Mouse (Mus musculus) heart, embryonic 15.5 days (tissue): ENCODE measurements around the gene Vstm5. TPM values are rescaled to one million over a fixed set of nuclear protein-coding genes. Genes with fewer than 3 reads are reported as not detected.

ENCODE experiments used
- polyA plus RNA-seq: library from polyadenylated mRNA; unstranded; fragments of >200 nt; fragmentation: Nextera tagmentation; extraction: Ambion mirVana; gene quantifications from 2 replicates; pipeline ENCODE4 v1.2.1, GENCODE M21; 2015

The Vstm5 gene
- polyA plus RNA-seq, 1 experiment from 2014 or later = 1.5 TPM

Other genes starting within 250 kb of the Vstm5 start
- gene Panx1, start 193.6 kb upstream of the Vstm5 start, polyA plus RNA-seq = 17.9 and 27.0 TPM in 2 replicates
- gene Hephl1, start 126.9 kb upstream of the Vstm5 start, polyA plus RNA-seq = 0.03 TPM in 1 of 2 replicates, not detected in the other
- gene Med17, start 40.9 kb downstream of the Vstm5 start, polyA plus RNA-seq = 18.4 and 18.8 TPM in 2 replicates
- 40.6 and 46.6 TPM in 2 replicates for gene Taf1d, start 67.2 kb downstream of the Vstm5 start, polyA plus RNA-seq
- 6.1 and 6.2 TPM in 2 replicates for gene 4931406C07Rik, start 67.4 kb downstream of the Vstm5 start, polyA plus RNA-seq
- 8.0 and 8.8 TPM in 2 replicates for gene Cep295, start 118.7 kb downstream of the Vstm5 start, polyA plus RNA-seq